Mouse (Mus musculus) forebrain, embryonic 10.5 days (tissue): ENCODE data around the gene Pdpr. TPM values are rescaled to one million over a fixed set of nuclear protein-coding genes. Genes with fewer than 3 reads are reported as not detected.
A peak's percentile ranks its signal among the peaks of the same experiment; 100 is the strongest.
"Not testable (repeated sequence)": the region's sequence is repeated elsewhere in the genome, so short reads cannot be mapped to it uniquely, and the experiment has no call there.

Experiments used
- DNase-seq: peaks from one replicate; pipeline ENCODE4 v3.0.0-alpha.2; 2017; ENCODE audit warnings: low spot score; ENCODE audit errors: extremely low spot score
- H3K27ac ChIP-seq: fragments of 300-500 bp; sonication (generic); 2 replicates; pipeline ENCODE4 v1.5.1; 2016; ENCODE audit warnings: mild to moderate bottlenecking
- H3K27me3 ChIP-seq: fragments of 300-500 bp; sonication (generic); 2 replicates; pipeline ENCODE4 v1.6.1; 2016; ENCODE audit warnings: mild to moderate bottlenecking; ENCODE audit not compliant: poor library complexity, severe bottlenecking
- H3K36me3 ChIP-seq: fragments of 300-500 bp; sonication (generic); replicated peaks from 2 replicates; pipeline ENCODE4 v1.6.1; 2016; ENCODE audit warnings: mild to moderate bottlenecking, moderate library complexity
- H3K4me1 ChIP-seq: fragments of 300-500 bp; sonication (generic); 2 replicates; pipeline ENCODE4 v1.6.1; 2016
- H3K4me3 ChIP-seq: fragments of 300-500 bp; sonication (generic); 2 replicates; pipeline ENCODE4 v1.5.1; 2016; ENCODE audit warnings: mild to moderate bottlenecking, moderate library complexity
- H3K9me3 ChIP-seq: fragments of 300-500 bp; sonication (generic); 2 replicates; pipeline ENCODE4 v1.6.1; 2016; ENCODE audit warnings: mild to moderate bottlenecking, moderate library complexity
- WGBS: fragments of 180-500 bp; shearing (Covaris S2); methylation state at CpG from one replicate; pipeline ENCODE4 v1.1.7; 2016; 5-methylcytosine and 5-hydroxymethylcytosine counted together
- polyA plus RNA-seq: library from polyadenylated mRNA; unstranded; fragments of >200 nt; fragmentation: Nextera tagmentation; extraction: Ambion mirVana; gene quantifications from 2 replicates; pipeline ENCODE4 v1.2.1, GENCODE M21; 2016

The Pdpr gene
- polyA plus RNA-seq, 1 experiment from 2014 or later, result 12.3 TPM

DNA sequence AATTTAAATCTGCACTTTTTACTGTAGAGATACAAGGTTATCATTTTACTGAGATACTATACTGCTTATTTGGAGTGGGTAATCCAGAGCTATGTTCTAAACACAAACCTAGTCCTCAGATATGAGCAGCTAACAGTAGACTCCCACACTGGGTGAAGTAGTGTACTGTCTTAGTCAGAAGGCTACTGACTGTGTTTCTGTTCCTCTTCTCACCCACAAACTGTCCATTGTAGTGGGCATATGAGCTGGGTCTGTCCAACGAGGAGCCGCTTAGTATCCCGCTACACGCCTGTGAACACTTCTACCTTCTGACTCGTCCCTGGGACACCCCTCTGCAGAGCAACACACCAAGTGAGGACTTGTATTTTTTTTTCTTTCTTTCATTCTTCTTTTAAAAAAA lies 20.5 kb downstream of the Pdpr start:
- no peaks in the 10 kb centered on the region for H3K27me3 ChIP-seq
- no peak overlapping the region for H3K27ac ChIP-seq
- DNase-seq, result no peak
- H3K4me1 ChIP-seq, result no peaks in the 10 kb centered on the region
- 94% methylated on average over 5 of the region's 5 CpGs for WGBS
- H3K36me3 ChIP-seq, result peaks cover 85% of the 10 kb centered on the region
- no peak overlapping the region for H3K4me3 ChIP-seq
- H3K9me3 ChIP-seq, result no peaks in the 10 kb centered on the region

DNA sequence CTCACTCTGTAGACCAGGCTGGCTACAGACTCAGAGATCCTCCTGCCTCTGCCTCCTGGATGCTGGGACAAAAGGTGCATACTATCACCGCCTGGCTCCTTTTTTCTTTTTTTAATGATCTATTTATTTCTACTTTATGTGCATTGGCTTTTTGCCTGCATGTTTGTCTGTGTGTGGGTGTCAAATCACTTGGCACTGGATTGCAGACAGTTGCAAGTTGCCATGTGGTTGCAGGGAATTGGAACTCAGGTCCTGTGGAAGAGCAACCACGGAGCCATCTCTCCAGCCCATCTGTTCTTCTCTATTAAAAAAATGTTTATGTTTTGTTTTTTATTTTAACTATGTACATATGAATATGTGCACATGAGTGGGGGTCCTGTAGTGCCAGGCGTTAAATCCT lies 25.1 kb downstream of the Pdpr start:
- no peak overlapping the region for H3K4me3 ChIP-seq
- DNase-seq, result no peak
- no peak overlapping the region for H3K27ac ChIP-seq
- no peaks in the 10 kb centered on the region for H3K27me3 ChIP-seq
- H3K4me1 ChIP-seq, result no peaks in the 10 kb centered on the region
- peaks cover 96% of the 10 kb centered on the region for H3K36me3 ChIP-seq
- H3K9me3 ChIP-seq, result no peaks in the 10 kb centered on the region
- WGBS, result 95% methylated on average over 3 of the region's 3 CpGs

DNA sequence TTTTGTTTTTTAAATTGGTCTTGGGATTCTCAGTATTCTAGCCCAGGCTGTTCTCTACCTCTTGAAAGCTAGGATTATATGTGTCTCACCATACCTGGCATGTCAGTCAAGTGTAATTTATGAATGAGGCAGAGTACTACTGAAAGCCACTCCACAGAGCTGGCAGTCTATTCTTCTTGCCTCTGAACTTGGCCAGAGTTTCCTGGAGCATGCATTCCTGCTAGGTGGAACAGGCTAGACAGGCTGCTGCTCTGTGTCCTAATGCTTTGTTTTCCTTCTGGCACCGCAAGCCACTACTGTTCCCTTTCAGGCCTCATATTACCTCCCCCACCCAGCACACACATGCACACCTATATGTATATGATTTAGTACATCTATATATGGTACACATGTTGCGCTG lies 36.3 kb downstream of the Pdpr start:
- Histone ChIP-seq H3K36me3 (peaks cover 90% of the 10 kb centered on the region), H3K4me3 (no peak overlapping the region), H3K9me3 (no peaks in the 10 kb centered on the region), H3K27me3 (no peaks in the 10 kb centered on the region), H3K4me1 (no peaks in the 10 kb centered on the region), H3K27ac (no peak overlapping the region)
- no peak for DNase-seq
- WGBS, result 96% methylated on average over 2 of the region's 2 CpGs

DNA sequence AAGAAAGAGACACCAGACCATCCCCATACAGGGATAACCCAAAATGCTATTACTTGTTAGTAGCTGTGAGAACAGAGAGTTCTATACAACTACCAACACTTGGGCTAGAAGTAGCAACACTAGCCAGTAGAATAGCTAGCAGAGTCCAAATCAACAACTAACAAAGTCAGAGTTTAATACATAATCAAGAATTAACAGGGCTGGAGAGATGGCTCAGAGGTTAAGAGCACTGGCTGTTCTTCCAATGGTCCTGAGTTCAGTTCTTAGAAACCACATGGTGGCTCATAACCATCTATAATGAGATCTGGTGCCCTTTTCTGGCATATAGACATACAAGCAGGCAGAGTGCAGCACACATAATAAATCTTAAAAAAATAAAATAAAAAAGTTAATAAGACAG lies 48.1 kb downstream of the Pdpr start:
- Histone ChIP-seq H3K4me1 (peaks cover 19% of the 10 kb centered on the region), H3K36me3 (peaks cover 22% of the 10 kb centered on the region), H3K9me3 (no peaks in the 10 kb centered on the region), H3K4me3 (no peak overlapping the region), H3K27ac (no peak overlapping the region), H3K27me3 (no peaks in the 10 kb centered on the region)
- DNase-seq, result no peak

- peak overlapping the region; percentile 76 for H3K27ac ChIP-seq
- H3K27me3 ChIP-seq, H3K36me3 ChIP-seq, H3K9me3 ChIP-seq: not testable (repeated sequence)
- H3K4me3 ChIP-seq, result peak overlapping the region; percentile 63
- WGBS, result under 1% methylated on average over 63 of the region's 63 CpGs
- DNase-seq, result peak; percentile 21
- H3K4me1 ChIP-seq, result peaks cover 19% of the 10 kb centered on the region
Measured at GRCm38 (mm10) chr8:111144901-111145459, 50.5 kb downstream of the Pdpr start.

DNA sequence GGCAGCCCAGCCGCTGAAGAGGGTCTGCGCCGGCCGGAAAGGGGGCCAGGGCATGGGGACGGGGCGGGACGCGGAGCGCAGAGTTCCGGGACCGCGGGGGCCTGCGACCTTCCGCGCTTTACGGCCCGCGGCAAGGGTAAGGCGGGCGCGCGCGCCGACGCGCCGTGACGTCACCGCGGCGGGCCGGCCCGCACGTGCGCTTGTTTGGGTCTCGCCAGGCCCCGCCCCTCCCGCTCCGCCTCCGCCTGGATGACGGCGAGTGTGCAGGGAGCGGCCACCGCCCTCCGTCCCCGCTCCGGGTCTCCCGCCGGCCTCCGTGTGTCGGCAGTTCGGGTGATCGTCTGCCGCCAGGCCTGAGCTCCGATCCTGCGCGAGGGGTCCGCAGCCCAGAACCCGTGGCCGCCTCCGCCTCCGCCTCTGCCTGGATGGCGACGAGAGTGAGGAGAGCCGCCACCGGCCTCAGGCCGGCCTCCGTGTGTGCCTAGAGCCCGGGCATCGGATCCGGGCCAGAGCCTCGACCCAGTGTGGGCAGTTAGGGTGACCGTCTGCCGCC lies 51.1 kb downstream of the Pdpr start:
- H3K27ac ChIP-seq, result peak overlapping the region; percentile 76

DNA sequence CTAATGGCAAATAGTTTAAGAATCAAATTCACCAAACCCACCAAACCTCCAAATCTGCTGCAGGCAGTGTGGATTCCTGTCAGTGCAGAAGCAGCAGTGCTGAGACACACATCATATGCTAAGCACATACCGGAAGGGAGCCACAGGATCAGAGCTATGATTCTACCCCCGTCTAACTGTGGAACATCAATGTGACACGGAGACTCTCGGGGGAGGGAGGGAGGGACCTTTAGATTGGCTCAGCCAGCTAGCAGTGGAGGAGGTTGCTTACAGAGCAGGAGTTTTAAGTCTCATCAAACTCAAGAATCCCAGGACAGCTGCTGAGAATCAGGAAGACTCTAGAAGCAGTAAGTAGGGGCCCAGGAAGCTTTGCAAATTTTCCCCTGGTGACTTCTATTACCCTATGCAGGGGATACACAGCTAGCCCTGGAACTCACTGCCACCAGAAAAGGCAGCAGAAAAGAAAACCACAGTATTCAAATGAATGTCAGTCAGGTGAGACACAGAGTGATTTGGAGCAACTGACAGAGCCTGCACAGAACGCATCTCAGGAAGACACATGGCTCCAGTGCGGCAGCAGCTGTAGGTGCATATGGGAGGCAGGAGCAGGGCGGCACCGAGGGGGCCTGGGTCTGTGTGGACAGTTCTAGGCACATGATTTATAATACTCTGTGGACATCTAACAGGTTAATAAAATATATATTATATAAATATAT lies 61.4 kb downstream of the Pdpr start:
- WGBS, result 94% methylated on average over 8 of the region's 8 CpGs
- no peak for DNase-seq
- Histone ChIP-seq H3K36me3 (peaks cover 87% of the 10 kb centered on the region), H3K9me3 (no peaks in the 10 kb centered on the region), H3K27me3 (no peaks in the 10 kb centered on the region), H3K27ac (no peak overlapping the region), H3K4me3 (no peak overlapping the region), H3K4me1 (no peaks in the 10 kb centered on the region)

More for the DNA sequence above, 51.1 kb downstream of the Pdpr start:
- under 1% methylated on average over 73 of the region's 74 CpGs for WGBS
- H3K27me3 ChIP-seq, H3K9me3 ChIP-seq, H3K36me3 ChIP-seq: not testable (repeated sequence)
- peak; percentile 88 for DNase-seq
- peak overlapping the region; percentile 63 for H3K4me3 ChIP-seq
- H3K4me1 ChIP-seq, result peaks cover 19% of the 10 kb centered on the region

GRCm38 (mm10) chr8:111157617-111158016 lies 63.2 kb downstream of the Pdpr start:
- Histone ChIP-seq H3K4me1 (no peaks in the 10 kb centered on the region), H3K9me3 (no peaks in the 10 kb centered on the region), H3K27ac (no peak overlapping the region), H3K4me3 (no peak overlapping the region), H3K36me3 (peaks cover 98% of the 10 kb centered on the region), H3K27me3 (no peaks in the 10 kb centered on the region)
- 48% methylated on average over 14 of the region's 14 CpGs for WGBS
- DNase-seq, result peak; percentile 50

DNA sequence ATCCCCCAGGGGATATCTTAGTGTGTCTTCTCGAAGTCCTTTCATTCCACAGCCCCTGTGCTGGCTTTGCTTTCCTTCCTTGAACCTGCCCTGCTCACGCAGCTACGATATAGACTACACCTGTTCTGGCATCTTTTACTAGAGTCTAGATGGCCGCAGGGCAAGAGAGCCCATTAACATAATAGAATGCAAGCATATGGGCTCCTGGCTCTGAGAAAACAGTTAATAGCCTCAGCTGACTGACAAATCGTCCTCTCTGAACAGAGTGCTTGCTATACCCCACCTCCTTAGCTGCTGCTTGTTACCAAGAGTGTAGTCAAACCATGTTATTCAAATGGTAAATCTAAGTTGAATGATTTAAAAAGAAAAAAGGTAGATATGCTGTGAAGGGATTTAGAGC lies 77.2 kb downstream of the Pdpr start:
- Histone ChIP-seq H3K9me3 (no peaks in the 10 kb centered on the region), H3K27me3 (no peaks in the 10 kb centered on the region), H3K4me3 (no peak overlapping the region), H3K27ac (no peak overlapping the region), H3K4me1 (no peaks in the 10 kb centered on the region), H3K36me3 (peaks cover 100% of the 10 kb centered on the region)
- DNase-seq, result no peak
- WGBS, result 87% methylated on average over 5 of the region's 5 CpGs

GRCm38 (mm10) chr8:111185472-111185947 lies 91.1 kb downstream of the Pdpr start:
- Histone ChIP-seq H3K4me3 (no peak overlapping the region), H3K9me3 (no peaks in the 10 kb centered on the region), H3K27ac (no peak overlapping the region), H3K36me3 (peaks cover 86% of the 10 kb centered on the region), H3K4me1 (no peaks in the 10 kb centered on the region), H3K27me3 (no peaks in the 10 kb centered on the region)
- no peak for DNase-seq
- WGBS, result 90% methylated on average over 4 of the region's 4 CpGs

Other genes with a start within 250 kb of the Pdpr start
- gene Cog4, start 248.0 kb upstream of the Pdpr start, polyA plus RNA-seq, result 71.0 and 73.2 TPM in 2 replicates
- 247 and 254 TPM in 2 replicates for gene Sf3b3, start 247.8 kb upstream of the Pdpr start, polyA plus RNA-seq
- gene Fuk, start 192.1 kb upstream of the Pdpr start, polyA plus RNA-seq, result 13.5 and 13.8 TPM in 2 replicates
- 24.4 and 24.5 TPM in 2 replicates for gene St3gal2, start 174.7 kb upstream of the Pdpr start, polyA plus RNA-seq
- 27.4 and 27.6 TPM in 2 replicates for gene Ddx19a, start 96.8 kb upstream of the Pdpr start, polyA plus RNA-seq
- 11.8 and 12.4 TPM in 2 replicates for gene Ddx19b, start 62.9 kb upstream of the Pdpr start, polyA plus RNA-seq
- gene Aars, start 61.5 kb upstream of the Pdpr start, polyA plus RNA-seq, result 87.6 and 91.2 TPM in 2 replicates
- 7.6 and 14.8 TPM in 2 replicates for gene Exosc6, start 38.3 kb upstream of the Pdpr start, polyA plus RNA-seq
- gene Clec18a, start 2.2 kb upstream of the Pdpr start, polyA plus RNA-seq, result 1.6 and 2.9 TPM in 2 replicates
- gene Glg1, start 164.6 kb downstream of the Pdpr start, polyA plus RNA-seq, result 53.0 and 57.0 TPM in 2 replicates
- 107 and 110 TPM in 2 replicates for gene Rfwd3, start 205.6 kb downstream of the Pdpr start, polyA plus RNA-seq
- 0.26 and 0.42 TPM in 2 replicates for gene Mlkl, start 243.5 kb downstream of the Pdpr start, polyA plus RNA-seq